Mouse (Mus musculus) retina, embryonic 14.5 days (tissue): Measurements from ENCODE around the gene Exd2.

ENCODE experiments used
- DNase-seq: peaks from one replicate; pipeline ENCODE4 v3.0.0-alpha.2; 2015; ENCODE audit warnings: low spot score

The Exd2 gene

DNA sequence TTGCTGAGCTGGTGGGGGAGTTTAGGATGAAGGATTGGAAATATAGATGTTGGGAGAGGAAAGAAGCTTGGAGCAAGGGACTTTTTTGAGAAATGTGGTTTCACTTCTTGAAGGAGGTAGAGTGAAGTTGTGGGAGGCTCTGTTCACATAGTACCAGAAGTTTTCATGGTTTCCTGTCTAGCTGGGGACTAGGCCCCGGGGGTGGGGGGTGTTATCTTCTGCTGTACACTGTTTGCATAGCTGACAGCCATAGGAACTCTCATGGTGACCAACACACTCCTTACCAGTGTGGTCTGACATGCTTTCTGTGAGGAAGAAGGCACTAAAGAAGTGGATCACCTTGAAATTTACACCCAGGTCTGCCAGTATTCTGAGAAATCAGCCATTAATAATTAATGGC lies 32.8 kb downstream of the Exd2 start:
- DNase-seq: no peak

DNA sequence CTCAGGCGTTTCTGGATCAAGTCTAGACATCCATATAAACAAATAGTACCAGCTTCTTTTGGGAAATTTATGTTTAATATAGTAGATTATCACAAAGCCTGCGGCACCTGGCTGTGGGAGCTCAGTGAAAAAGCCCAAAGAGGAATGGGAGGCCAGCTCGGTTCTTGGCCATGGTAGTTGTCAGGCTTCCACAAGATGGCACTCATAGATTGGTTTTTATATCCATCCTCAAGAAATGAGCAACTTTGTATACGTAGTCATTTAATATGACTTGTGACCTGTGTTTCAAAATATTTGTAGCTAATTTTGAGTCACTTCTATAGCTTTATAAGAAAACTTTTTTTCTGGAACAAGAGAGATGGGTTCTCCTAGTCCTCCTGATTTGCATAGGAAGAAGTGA lies 35.5 kb downstream of the Exd2 start:
- DNase-seq: peak; percentile 45

DNA sequence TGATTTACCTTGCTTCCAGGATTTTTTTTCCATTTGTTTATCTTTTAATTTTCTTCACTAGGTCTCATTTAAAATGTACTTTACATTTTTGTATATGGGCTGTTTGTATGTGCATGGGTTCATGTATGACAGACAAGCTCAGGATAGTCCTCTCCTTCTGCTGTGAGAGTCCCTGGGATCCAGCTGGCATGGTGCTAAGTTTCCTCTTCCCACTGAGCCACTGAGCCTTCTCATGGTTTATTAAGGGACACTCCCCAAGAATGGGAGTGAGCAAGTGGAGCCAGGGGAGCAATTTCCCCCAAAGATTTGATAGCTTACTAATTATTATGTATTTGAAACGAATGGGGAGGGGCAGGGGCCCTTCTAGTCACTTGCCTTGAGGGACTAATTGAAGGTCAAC lies 37.6 kb downstream of the Exd2 start:
- no peak for DNase-seq

DNA sequence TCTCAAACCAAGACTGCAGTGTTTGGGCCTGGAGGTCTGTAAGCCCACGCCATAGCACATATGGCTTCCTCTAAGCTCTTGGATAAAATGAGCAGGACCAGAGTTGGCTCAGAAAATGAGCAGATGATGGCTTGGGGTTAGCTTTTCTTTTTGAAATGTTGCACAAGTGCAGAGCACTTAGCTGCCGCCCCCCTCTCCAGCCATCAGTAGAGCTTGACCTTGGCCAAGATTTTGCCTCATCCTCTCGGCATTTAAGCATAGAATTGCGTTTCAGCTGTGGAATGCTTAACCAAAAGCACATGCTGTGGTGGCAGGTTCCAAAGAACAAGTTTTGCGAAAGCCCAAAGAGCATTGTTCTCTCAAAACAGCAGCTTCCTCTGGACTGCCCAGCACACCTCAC lies 41.8 kb downstream of the Exd2 start:
- no peak for DNase-seq

DNA sequence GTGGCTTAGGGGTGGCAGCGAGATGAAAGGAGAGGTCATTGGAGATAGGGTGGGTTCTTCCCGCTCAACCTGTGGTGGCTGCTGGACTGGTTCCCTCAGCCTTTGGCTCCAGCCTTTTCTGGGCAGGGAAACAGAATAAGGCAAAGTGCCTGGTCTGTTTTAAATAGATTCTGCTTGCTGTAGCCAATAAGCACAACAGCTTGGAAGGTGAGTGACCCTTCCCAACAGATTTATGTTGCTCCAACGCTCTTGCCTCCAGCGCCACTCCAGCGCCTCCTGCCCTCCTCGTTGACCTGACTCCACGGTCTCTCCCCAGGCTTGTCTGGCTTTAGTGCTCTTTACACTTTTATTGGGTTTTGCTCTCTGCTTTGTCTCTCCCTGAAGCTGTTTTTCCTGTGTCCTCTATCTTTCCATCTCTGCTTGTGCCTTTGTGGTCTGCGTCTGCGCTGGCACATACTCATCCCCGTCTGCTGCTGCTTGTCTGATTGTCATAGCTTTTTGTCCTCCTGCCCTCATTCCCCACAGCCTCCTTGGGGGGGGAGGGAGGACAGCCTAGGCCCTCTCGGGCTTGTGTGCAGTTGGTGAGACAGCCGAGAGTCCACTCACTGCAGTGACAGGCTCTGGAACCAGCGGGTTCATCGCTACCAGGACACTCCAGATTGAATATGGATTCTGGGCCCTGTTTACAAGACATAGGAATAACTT lies 44.3 kb downstream of the Exd2 start:
- DNase-seq: no peak

DNA sequence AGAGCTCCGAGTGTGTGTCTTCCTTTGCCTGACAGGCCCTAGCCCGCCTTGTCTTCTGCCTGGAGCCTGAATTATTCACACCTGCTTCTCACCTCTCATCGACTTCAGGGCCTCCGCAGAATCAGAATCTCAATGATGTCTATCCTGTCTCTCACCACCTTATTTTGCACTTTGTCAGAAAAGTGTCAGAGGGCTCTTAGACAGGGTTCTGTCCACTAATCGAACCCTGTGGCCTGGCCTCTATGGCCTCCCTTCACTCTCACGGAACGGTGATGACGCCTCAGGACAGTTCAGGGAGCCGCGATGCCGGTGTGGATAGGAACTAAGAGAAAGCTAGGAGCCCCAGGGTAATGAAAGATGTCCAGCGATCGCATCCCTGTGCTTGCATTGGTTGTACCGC lies 55.1 kb downstream of the Exd2 start, which contains the start of gene Galnt16:
TSS of gene Galnt16 (plus strand) at position 301 of the 400 bp plus-strand sequence.
- DNase-seq: no peak

DNA sequence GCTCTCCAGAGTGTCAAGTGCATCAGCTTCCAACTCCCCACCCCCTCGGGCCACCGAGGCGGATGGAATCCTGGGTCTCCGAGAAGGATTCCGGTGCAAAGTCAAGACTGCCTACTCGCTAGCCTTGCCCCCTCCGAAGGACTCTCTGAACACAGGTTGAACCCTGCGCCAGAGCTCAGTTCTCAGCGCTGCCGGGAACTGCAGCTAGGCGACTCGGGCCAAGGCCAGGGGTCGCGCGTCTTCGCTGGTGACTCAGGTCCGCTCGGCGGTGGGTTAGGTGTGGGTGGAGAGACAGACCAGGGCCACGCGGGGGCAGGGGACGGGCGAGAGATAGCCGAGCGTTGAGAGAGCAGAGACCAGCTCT lies 55.5 kb downstream of the Exd2 start:
- DNase-seq: peak; percentile 63

DNA sequence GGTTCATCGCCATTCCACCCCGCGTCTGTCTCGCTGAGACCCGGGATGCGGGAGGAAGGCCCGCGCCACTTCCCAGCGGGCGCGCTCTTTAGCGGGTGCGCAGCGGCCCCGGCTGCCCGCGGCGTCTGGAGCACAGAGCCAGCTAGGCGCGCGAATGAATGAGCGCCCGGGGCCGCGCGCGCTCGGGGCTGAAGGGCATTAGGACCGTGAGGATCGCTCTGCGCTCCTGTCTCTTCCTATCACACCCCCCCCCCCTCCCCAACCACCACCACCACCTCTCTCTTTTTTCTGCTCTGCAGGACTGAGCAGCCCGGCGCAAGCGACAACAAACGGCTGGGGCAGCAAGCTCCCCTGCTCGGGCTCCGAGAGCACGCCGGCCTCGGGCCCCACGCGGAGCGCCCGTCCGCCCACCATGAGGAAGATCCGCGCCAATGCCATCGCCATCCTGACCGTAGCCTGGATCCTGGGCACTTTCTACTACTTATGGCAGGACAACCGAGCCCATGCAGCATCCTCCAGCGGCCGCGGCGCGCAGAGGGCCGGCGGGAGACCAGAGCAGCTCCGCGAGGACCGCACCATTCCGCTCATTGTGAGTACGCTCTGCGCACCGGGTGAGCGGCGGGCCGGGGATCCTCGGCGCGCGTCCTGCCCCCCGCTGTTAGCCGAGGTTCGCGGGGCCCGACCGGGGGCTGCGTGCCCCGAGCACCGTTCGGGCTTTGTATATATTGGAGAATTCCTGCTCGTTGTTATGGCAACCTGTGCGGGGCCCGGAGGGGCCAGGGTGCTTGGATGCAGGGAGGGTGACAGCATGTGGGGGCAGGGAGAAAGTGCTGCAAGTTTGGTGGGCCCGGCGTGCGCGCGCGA lies 56.1 kb downstream of the Exd2 start:
- DNase-seq: peak; percentile 77

DNA sequence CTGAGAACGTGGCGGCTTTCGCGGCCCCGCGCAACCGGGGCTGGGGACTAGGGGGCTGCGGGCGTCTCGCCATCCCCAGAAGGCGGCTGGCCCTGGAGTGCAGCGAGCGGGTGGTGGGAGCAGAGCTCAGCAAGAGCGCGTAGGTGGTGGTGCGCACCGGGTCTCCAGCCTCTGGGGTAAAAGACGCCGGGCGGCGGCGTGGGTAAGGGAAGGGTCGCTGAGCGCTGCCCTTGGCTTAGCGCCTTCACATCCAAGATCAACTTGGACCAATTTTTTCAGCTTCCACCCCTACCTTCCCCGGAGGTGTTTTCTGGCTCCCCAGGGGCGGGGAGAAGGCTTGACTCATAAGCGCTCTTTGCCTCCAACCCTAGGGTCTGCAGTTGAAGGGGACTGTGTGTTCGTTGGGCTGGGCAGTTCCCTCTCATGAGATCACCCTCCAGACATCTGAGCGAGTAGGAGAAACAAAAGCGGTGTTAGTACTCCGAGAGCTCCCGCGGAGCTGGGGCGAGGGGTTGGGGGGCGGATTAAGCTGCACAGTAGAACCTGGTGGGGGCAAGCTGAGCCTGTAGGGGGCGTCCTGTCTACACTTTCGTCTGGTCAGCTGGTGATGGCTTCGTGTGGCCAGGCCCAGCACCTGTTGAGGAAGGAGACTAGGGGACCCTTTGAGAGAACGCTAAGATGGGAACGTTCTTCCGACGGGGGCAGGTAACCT lies 56.9 kb downstream of the Exd2 start:
- DNase-seq: peak; percentile 81

DNA sequence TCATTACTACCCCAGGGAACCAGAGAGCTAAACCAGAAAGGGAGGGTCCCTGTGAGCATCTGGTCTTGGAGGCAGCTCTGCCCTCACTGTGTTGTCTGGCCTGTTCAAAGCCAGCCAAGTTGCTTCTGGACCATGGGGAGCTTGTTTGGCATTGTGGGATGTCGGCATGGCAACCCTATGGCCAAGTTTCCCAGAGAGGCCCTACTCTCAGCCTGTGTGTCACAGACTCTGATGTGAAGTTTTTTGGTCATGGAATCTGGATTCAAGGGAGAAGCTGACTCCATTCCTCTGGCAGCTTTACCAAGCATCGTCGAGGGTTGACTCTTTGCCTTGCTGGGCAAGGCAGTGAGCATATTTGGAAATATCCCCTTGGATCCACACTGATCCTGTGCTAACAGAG lies 59.1 kb downstream of the Exd2 start:
- no peak for DNase-seq

DNA sequence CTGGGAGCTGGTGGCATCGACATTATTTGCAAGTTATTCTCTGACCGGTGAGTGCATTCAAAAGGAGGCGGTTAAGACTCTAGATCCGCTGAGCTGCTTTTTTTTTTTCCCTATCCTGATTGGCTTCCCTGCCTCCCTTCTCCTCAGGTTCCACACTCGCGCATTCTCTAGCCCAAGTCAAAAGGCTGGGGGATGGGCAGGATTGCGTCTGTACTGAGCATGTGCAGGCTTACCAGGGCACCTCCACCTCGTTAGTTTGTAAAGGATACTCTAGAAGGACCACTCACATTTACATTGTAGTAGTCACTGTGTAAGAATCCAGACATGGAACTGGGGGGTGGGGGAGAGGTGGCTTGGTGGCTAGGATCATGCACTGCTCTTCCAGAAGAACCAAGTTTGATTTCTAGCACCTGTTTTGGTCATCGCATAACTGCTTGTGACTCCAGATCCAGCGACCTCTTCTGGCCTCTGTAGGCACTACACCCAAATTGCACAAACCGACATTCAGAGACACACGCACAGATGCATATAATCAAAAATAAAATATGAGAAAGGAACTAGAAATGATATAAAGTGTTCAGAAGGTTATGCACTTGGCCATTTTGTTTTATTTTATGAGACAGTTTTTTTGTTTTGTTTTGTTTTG lies 61.5 kb downstream of the Exd2 start:
- peak; percentile 27 for DNase-seq

DNA sequence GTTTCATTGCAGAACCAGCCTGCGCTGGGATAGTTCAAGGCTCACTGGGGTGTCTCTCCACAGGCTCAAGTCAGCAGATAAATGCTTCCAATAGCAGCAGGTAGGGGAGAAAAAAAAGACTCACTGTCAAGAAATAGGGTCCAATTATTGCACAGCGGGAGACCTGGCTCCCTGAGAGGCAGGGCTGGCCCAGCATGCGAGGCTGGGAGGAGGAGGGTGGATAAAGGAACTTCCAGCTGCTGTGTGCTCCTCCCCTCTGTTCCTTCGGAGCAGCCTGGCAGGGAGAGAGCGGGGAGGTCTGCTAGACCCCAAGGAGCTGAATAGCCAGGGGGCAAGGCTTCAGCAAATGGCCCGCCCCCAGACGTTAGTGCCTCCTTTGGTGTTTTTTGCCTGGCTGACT lies 62.6 kb downstream of the Exd2 start:
- DNase-seq: peak; percentile 49

DNA sequence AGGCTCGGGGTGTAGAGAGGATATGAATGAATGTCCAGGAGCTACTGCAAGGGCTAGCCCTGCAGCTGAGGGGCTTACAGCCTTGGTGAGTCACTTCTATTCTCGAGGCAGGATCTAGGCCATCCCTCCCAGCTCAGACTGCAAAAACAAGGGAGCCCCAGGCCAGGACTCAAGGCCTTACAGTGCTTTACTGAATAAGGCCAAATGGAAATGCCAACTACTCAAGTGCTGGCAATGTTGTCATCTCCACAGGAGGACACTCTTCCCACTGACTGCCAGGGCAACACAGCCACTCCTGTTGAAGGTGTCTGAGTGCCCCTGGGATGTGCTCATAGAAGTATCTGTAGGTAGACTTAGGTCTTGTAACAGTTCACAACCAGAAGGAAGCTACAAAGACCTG lies 63.6 kb downstream of the Exd2 start:
- DNase-seq: no peak

DNA sequence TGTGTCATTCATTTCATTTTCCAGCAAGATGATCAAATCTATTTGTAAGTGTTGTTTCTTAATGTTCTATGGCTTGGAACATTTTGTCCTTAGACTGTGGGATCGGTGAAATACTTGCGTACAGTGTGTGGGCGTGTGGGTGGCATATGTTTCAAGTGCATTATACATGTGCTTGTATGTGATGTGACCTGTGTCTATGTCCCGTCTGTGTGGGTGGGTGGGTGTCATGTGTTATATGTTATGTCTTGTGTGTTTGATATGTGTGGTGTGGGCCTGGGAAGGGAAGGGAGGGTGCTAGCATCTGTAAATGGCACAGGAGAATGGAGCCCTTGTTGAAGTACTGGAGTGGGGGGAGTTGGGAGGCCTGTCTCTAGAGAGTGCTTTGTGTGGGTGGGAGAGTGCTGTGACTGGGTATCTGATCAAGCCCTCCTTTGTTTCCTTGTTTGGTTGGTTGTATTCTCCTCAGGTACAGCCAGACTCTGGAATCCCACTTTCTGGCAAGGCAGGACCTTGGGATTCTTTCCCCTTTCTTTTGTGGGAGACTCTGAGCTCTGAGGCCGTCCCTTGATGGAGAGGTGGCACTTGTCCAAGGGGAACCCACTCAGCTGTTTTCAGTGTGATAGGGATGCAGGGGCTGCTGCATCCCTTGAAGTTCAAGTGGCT lies 65.0 kb downstream of the Exd2 start:
- DNase-seq: no peak

DNA sequence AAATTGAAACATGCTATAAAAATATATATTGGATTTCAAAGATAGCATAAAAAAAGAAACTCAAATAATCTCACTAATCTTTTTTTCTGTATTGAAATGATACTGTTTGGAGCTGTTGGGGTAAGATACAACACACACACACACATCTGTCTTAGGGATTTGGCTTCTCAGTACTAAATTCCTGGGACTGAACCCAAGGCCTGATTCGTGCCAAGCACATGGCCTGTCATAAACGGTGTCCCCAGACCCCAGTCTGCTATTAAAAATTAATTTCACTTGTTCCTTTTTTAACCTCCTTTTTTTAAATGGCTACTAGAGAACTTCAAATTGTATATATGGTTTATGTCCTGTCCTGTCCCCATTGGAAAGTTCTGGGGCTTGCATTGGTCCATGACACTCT lies 67.2 kb downstream of the Exd2 start:
- DNase-seq: no peak

DNA sequence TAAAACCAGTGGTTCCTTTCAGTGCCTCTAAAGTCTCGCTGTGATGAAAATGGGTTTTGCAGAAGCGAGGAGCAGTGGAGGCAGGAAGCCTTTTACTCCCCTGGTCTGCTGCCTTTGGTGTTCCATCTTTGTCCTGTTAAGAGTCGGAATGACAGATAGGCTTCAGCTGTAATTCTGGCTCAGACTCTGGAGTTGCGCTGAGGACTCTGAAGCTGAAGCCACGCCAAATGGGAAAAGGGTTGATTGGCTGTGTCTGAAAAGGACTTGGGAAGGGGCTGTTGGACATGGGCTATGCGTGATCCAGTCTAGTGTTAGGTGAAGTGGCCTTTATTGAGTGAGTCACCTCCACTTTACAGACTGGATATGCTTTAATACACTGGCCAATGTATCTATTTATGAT lies 67.7 kb downstream of the Exd2 start:
- no peak for DNase-seq

DNA sequence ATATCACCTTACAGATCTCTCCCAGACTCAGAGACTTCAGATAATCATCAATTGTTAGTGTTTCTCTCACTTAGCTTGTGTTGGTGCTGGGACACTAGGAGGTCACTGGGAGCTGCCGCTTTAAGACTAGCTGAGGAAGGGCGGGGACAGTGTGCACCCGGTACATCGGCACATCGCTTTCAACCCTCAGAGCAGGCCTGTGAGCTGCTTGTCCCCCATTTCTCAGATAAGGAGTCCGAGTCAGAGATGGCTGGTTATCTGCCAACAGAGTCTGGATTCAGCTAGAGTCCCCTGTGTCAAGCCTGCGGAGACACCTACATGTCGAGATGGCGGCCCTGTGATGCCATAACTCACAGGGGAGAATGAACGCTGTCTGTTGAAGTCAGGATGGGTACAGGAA lies 68.7 kb downstream of the Exd2 start:
- no peak for DNase-seq

DNA sequence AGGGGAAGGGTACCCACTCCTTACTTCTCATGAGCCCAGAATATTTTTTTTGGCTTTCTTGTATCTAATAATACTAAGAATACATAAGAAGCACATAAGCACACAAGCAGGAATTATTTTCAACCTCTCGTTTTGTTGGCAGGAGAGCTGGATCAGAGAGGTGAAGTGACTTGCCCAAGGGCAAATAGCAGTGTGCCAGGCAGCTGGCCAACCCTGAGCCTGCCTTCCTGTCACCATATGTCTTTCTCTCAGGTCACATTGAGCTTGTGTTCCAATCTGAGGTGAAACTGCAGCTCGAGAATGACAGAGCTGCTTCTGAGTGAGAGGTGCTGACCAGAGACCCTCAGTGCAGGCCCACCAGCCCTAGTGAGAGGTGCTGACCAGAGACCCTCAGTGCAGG lies 71.0 kb downstream of the Exd2 start:
- DNase-seq: no peak

DNA sequence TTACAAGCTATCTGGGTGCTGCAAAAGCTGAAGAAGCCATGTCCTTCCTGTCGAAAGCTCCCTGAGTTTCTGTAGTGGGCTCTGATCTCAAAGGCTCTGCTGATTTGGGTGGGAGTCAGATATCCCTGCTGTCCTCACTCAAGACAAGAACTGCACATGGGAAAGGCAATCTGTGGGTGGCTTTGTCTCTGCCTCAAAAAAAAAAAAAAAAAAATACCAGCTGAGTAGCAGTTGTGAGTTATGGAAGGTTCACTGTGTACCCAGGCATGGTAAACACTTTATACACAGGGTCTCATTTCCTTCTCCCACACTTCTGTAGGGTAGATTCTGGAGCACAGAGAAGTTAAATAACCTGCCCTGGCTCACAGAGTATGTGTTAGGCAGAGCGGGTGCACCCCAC lies 74.4 kb downstream of the Exd2 start:
- no peak for DNase-seq

DNA sequence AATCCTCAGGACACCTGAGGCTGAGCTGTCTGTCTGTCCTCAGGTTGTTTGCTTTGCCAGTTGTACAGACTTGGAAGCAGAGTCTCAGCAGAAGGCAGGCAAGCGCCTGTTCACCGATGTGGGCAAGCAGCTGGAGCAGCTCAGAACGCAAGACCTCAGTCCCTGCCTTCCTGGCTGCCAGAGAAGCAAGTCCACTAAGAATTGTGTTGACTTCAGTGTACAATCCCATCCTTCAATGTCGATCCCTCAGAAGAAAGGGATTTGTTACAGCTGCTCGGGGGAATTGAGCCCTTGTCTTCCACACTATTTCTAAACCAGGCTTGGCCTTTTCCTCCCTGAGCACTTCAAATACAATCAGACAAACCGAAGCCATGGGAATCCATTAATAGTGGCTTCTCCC lies 75.4 kb downstream of the Exd2 start:
- DNase-seq: no peak

DNA sequence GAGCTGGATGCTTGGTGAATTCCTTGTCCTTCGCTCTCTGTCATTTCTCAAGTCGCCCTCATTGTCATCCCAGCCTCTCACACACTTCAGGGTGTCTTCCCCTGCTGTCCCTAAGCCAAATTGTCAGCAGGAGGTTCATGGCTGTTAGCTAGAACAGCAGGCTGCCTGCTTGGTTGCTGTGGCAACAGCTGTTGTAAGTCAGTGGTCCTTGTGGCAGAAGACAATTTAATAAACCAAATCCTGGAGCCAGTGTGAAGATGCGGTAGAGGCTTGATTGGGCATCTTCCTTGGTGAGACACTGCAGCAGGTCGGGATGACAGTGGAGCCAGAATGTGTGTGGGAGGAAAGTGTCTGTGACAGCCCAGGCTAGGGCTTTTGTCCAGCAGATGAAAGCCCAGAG lies 82.4 kb downstream of the Exd2 start:
- peak; percentile 31 for DNase-seq

DNA sequence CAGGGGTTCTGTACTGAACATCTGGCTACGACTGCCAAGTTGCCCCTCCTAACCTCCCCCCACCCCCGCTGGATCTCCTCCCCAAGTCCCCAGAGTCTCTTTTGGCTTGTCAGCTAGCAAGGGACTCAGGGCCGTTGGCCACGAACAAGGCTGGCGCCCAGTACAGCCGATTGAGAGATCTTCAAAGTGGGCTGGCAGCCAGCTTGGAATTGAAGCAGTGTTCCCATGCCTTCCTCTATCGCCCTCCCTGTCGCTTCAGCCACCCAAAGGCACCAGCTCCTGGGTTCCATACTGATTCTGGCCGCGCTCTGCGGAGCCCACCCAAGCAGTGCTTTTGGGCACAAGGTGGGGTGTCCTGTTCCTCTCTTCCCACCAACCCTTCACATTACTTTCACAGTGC lies 86.8 kb downstream of the Exd2 start:
- no peak for DNase-seq
